Mouse (Mus musculus) MEL (cell line): ENCODE measurements around the gene Zfp821.

Experiments
- CTCF ChIP-seq, 3 experiments: IDR thresholded peaks in 2 of 3; conservative IDR thresholded peaks in 1 of 3; 2 replicates each; pipeline ENCODE4 v1.5.1; 2011 to 2012; ENCODE audit warnings: low read length in 3 of 3, low read depth in 2 of 3, mild to moderate bottlenecking in 2 of 3, improper control_type of control experiment in 1 of 3, inconsistent platforms in 1 of 3, mixed read lengths in 1 of 3, moderate library complexity in 1 of 3; ENCODE audit not compliant: control insufficient read depth in 1 of 3, insufficient read depth in 1 of 3, poor library complexity in 1 of 3, severe bottlenecking in 1 of 3
- E2F4 ChIP-seq: IDR thresholded peaks from 2 replicates; pipeline ENCODE4 v1.6.1; 2011; ENCODE audit warnings: low read depth, low read length, improper control_type of control experiment, borderline replicate concordance
- EP300 ChIP-seq, 2 experiments: IDR thresholded peaks; 2 replicates each; pipeline ENCODE4 v1.6.1; 2011; ENCODE audit warnings: improper control_type of control experiment in 2 of 2, low read length in 2 of 2, low read depth in 1 of 2, mild to moderate bottlenecking in 1 of 2
- GATA1 ChIP-seq: IDR thresholded peaks from 2 replicates; pipeline ENCODE4 v1.6.1; 2011; ENCODE audit warnings: low read depth, low read length, improper control_type of control experiment
- MAZ ChIP-seq: IDR thresholded peaks from 2 replicates; pipeline ENCODE4 v1.6.1; 2012; ENCODE audit warnings: low read depth, mild to moderate bottlenecking, inconsistent platforms, low read length, improper control_type of control experiment
- POLR2A ChIP-seq, 2 experiments: IDR thresholded peaks; 2 replicates each; pipeline ENCODE4 v1.6.1; 2011 to 2012; ENCODE audit warnings: low read length in 2 of 2, mild to moderate bottlenecking in 2 of 2, control low read depth in 1 of 2, improper control_type of control experiment in 1 of 2, low read depth in 1 of 2, moderate library complexity in 1 of 2; ENCODE audit not compliant: control insufficient read depth in 1 of 2, insufficient read depth in 1 of 2, poor library complexity in 1 of 2
- USF1 ChIP-seq: IDR thresholded peaks from 2 replicates; pipeline ENCODE4 v1.6.1; 2014; ENCODE audit warnings: low read depth, mild to moderate bottlenecking, inconsistent platforms, low read length, improper control_type of control experiment, moderate library complexity
- ZKSCAN1 ChIP-seq: IDR thresholded peaks from 2 replicates; pipeline ENCODE4 v1.6.1; 2012; ENCODE audit warnings: low read depth, mild to moderate bottlenecking, inconsistent platforms, low read length, improper control_type of control experiment, moderate library complexity

GRCm38 (mm10) chr8:109734018-109734417 lies 28.7 kb downstream of the Zfp821 start:
- no peak for TF ChIP-seq CTCF (IDR thresholded peaks at IDR 0.05 in 2 of 3, conservative IDR thresholded peaks at IDR 0.05 in 1 of 3; ENCODE audit: control insufficient read depth in 1 of 3, insufficient read depth in 1 of 3, low read depth in 2 of 3, low read length in 3 of 3, poor library complexity in 1 of 3, severe bottlenecking in 1 of 3)
- TF ChIP-seq USF1: no peak
- TF ChIP-seq MAZ: no peak
- no peak for TF ChIP-seq POLR2A (IDR thresholded peaks at IDR 0.05; ENCODE audit: control insufficient read depth in 1 of 2, insufficient read depth in 1 of 2, low read depth in 1 of 2, low read length in 2 of 2, poor library complexity in 1 of 2)
- TF ChIP-seq E2F4: no peak
- no peak for TF ChIP-seq EP300 (IDR thresholded peaks at IDR 0.05; ENCODE audit: low read depth in 1 of 2, low read length in 2 of 2)
- TF ChIP-seq GATA1: no peak
- TF ChIP-seq ZKSCAN1: no peak
